Mouse (Mus musculus): ENCODE results near the gene Itgb3.

Itgb3 gene

DNA sequence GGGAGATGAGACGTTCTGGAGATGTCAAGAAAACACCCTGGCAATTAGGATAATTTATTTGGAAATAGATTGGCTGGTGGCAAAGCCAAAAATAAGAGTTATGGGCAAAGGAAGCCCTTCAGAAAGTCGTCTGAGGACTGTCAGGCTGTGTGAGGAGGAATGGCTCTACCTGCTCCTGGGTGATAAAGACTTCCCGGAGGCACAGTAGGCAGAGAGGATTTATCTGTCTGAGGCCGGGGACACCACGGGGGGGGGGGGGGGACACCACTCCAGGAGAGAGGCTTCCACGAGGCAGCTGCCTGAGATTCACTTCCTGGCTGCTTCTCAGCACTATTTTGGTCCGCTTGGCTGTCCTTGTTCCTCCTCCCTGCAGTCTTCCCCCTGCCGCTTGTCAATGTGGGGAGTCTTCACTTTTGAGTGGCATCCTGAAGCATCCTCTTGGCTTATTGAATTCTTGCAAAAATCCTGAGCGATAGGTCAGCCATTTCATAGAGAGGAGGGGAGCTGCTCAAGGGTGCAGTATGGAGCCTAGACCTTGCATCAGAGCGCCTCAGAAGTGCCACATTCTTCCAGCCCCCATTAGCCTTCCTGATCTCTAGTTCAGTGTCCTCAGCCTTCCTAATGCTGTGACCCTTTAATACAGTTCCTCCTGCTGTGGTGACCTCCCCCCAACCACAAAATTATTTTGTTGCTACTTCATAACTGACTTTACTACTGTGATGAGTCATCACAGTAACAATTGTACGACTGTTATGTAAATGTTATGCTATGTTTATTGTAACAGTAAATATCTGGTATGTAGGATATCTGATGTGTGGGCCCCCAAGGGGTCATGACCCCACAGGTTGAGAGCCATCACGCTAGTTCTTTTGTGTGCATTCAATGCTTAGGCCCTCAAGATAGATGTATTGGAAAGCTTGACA, 14.5 kb downstream of the Itgb3 start:
- no peak for DNase-seq (ENCODE audit: extremely low spot score)

- DNase-seq (ENCODE audit: extremely low spot score): no peak
These were observed 17.1 kb downstream of the Itgb3 start for GRCm38 (mm10) chr11:104624791-104625391.

GRCm38 (mm10) chr11:104625453-104626402, 17.9 kb downstream of the Itgb3 start:
- DNase-seq (ENCODE audit: extremely low spot score): peak; percentile 61

- no peak for DNase-seq (ENCODE audit: extremely low spot score)
These were observed 18.8 kb downstream of the Itgb3 start for GRCm38 (mm10) chr11:104626635-104627034.

DNA sequence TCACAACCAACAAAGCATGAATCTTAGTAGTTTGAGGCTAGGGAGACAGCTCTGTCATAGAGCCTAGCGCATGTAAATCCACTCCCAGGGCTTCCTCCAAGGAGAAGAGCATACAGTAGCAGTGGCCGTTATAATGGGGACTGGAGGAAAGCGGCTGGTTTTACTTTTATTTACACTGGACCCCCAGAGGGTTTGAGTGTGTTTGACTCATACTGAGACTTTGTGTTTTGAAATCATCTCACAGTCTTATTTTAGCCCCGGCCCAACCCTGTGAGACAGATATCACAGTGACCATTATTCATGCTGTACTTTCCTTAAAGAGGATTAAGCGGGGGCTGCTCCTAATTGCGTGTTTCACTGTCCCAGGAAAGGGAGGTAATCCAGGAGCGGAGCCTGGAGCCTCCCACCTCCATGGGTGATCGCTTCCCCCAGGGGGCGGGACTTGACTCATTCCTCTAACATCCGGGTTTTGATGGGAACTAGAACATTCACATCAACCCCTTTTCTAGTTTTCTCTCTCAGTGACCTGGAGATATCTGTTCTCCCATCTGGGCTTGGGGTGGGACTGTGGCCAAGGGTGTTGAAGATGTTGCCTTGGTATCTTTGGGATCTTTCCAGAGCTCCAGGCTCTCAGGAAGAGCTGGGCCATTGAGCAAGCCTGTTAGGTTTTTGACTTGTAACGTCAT, 20.0 kb downstream of the Itgb3 start:
- DNase-seq (ENCODE audit: extremely low spot score): no peak

GRCm38 (mm10) chr11:104628566-104628965, 20.8 kb downstream of the Itgb3 start:
- DNase-seq (ENCODE audit: extremely low spot score): no peak

DNA sequence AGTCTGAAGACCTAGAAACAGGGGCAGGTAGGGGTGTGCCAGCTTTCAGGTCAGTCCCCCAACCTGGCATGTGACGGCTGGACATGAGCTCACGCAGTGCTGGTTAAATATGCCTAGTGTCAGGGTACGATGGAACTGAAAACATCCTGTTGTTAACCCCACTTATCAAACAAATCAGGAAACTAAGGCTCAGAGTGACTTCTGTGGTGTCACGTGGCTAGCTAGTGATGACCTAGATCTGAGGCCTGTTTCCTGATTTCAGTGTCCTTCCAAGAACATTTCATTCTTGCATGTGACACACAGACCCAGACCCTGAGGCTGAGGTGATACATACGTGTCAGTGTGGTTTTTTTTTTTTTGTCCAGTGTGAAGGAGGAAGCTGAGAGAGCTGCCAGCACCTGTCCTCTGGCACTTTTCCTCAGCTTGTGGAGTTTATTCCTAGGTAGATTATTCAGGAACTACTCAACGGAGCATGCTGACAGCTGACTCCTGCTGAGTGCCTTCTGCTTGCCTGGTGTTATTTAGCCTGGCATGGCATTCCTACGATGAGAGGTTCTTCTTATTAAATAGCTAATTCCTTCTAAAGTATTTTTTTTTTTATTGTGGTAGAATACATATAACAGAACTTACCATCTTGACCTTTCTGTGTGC, 22.5 kb downstream of the Itgb3 start:
- no peak for DNase-seq (ENCODE audit: extremely low spot score)

GRCm38 (mm10) chr11:104631306-104631705, 23.5 kb downstream of the Itgb3 start:
- no peak for DNase-seq (ENCODE audit: extremely low spot score)

GRCm38 (mm10) chr11:104637010-104637409, 29.2 kb downstream of the Itgb3 start:
- DNase-seq (ENCODE audit: extremely low spot score): no peak

DNA sequence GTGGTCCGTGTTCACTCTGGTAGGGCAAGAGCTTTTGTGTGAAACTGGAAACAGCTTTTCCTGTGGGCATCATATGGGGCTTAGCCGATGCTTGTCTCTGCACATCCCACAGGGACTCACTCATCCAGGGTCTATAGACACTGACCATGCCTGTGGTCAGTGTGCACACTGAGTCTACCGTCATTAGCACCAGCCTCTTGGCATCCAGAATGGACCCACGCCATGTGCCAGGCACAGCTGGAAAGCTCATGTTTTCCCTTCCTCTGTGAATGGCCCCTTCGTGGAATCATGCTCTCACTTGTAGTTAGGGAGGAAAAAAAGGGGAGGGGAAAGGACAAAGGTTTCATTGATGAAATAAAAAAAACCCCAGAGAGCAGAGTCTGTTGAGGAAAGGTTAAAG, 30.2 kb downstream of the Itgb3 start:
- no peak for DNase-seq (ENCODE audit: extremely low spot score)

DNA sequence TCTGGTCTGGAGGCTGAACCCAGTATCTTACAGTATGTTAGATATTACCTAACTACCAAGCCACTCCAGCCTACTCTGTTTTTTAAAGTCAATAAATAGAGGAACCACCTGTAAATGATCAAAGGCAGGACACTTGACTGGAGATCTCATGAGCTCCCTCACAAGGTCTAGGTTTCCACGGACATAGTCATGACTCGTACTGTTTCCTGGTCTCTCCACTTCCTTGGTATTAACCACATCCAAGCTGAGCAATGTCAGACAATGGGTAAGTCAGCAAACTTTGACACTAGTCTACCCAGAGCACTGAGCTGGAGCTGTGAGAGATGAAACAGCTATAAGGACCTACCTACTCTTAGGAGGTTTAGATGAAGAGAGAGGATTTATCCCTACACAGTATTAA, 31.1 kb downstream of the Itgb3 start:
- DNase-seq (ENCODE audit: extremely low spot score): no peak

GRCm38 (mm10) chr11:104639634-104640033, 31.8 kb downstream of the Itgb3 start:
- no peak for DNase-seq (ENCODE audit: extremely low spot score)

- no peak for DNase-seq (ENCODE audit: extremely low spot score)
These were observed 33.1 kb downstream of the Itgb3 start for GRCm38 (mm10) chr11:104640894-104641293.

DNA sequence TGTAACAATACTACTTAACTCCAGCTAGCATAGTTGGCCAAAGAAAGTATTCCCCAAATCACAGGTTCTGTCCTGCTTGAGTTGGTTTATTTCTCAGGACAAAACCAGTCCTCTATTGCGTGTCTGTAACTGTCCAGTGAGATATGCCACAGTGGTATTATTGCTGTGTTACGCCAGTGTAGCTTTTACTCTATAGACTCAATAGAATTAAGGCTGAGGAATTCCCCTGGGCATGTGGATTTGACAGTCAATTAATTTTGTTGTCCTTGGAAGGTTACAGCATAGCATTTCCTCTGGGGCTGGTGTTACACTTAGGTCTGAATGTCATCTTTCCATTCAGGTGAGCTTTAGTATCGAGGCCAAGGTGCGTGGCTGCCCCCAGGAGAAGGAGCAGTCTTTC, 35.4 kb downstream of the Itgb3 start:
- DNase-seq (ENCODE audit: extremely low spot score): no peak

- no peak for DNase-seq (ENCODE audit: extremely low spot score)
These were observed 37.6 kb downstream of the Itgb3 start for GRCm38 (mm10) chr11:104645402-104645801.

DNA sequence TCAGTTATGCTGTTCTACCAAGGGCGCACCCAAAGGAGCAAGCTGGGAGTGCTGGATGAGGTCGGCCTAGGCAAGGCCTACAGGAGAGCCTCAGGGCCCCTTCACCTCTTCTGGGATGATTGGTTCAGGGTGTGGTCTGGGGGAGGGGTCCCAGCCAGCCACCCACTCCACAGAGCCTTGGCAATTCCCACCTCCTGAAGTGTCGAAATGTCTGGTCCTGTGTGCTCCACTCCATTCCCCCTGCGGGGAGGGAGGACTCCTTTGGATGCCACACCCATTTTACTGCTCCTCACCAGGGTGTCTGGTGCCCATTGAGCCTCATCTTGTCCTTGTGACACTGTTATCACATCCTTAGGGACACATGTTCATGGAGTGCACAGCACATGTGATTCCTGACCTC, 38.4 kb downstream of the Itgb3 start:
- DNase-seq (ENCODE audit: extremely low spot score): no peak

- DNase-seq (ENCODE audit: extremely low spot score): no peak
These were observed 38.8 kb downstream of the Itgb3 start for GRCm38 (mm10) chr11:104646611-104647010.

DNA sequence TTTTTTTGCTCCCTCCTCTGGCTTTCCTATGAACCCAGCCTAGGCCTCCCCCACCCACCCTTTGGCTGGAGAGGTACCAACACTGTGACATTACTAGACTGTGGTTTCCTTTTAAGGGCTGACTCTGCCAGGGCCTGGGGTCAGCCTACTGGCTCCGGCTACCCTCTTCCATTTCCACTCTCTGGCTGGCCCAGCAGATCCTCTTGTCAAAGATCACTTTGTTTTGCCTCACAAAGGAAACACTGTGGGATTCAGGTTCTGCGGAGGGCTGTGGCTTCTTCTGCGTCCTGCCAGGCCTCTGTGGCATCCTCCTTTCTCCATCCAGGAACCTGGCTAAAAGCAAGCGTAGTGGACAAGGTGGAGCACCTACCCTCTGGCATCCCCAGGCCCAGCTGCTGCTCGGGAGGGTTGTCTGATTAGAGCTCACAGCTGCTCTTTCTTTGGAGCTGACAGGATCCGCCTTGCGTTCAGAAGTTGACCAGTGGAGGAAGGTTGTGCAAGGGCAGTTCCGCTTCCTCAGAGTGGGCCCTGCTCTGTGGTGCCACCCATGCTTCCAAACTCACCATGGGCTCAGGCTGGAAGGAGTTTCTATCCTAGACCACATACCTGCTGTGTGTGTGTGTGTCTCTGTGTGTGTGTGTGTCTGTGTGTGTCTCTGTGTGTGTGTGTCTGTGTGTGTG, 39.5 kb downstream of the Itgb3 start:
- no peak for DNase-seq (ENCODE audit: extremely low spot score)

- no peak for DNase-seq (ENCODE audit: extremely low spot score)
These were observed 40.8 kb downstream of the Itgb3 start for GRCm38 (mm10) chr11:104648571-104648970.

DNA sequence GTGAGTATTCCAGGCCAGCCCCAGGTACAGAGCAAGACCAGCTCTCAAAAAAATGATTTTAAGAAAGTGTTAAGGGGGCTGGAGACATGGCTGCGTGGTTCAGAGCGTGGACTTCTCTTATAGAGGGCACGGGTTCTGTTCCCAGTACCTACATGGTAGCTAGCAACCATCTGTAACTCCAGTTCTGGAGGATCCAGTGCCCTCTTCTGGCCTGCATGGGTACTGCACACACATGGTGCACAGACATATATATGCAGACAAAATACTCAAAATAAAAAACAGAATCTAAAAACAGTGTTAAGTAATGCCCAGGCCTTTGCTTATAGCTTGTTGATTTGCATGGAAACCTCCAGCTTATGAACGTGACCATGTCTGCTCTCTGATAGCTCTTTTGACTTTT, 52.8 kb downstream of the Itgb3 start:
- DNase-seq (ENCODE audit: extremely low spot score): no peak
